Mouse (Mus musculus) embryonic fibroblast, embryonic 13.5 days (primary cell): ENCODE data around the gene Gm10638.

Source experiments
- CTCF ChIP-seq: IDR thresholded peaks from 2 replicates; pipeline ENCODE4 v1.5.1; 2011; ENCODE audit warnings: mild to moderate bottlenecking, control low read depth, low read length, moderate library complexity, borderline replicate concordance; ENCODE audit not compliant: insufficient read depth
- POLR2A ChIP-seq: IDR thresholded peaks from 2 replicates; pipeline ENCODE4 v1.6.1; 2011; ENCODE audit warnings: low read depth, mild to moderate bottlenecking, control low read depth, low read length, moderate library complexity

DNA sequence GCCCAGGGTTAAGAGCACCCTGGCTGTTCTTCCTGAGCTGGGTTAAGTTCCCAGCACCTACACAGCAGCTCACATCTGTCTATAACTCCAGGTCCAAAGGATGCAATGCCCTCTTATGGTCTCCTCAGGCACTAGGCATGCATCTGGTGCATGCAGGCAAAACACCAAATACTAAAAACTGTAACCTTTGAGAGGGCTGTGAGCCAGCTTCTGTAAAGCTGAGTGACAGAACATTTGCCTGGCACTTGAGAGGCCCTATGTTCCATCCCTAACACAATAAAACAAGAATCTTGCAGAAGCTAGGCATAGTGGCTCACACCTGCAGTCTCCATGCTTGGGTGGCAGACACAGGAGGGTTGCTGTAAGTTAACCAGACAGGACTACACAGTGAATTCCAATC lies 3.9 kb upstream of the Gm10638 start:
- TF ChIP-seq CTCF (no peak), POLR2A (no peak)
